Mouse (Mus musculus): ENCODE measurements around the gene Gh.

DNA sequence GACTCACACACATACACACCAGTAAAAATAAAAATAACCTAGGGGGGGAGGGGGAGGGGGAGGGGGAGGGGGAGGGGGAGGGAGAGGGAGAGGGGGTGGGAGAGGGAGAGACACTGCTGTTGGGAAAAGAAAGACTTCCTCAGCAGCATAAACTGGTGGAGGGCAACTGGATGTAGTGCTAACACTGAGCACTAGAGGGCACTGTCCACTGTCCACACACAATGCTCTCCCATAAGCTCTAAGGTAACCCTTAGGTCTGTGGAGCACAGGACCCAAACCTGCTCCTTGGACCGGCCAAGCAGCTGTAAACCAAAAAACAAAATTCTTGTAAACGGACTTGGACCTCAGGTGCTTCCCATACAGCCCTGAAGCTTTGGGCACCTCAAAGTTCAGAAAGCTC, 969 bp upstream of the Gh start:
- TF ChIP-seq TAL1 (IDR thresholded peaks at IDR 0.05; ENCODE audit: low read length) (no peak), GATA1 (IDR thresholded peaks at IDR 0.05; ENCODE audit: low read length) (no peak)
